Mouse (Mus musculus) kidney, postnatal 25 days (tissue): Measurements from ENCODE around the gene 4930455H04Rik.
A peak's percentile ranks its signal among the peaks of the same experiment; 100 is the strongest.

Source experiments
- DNase-seq, 2 experiments: peaks; one replicate each; pipeline ENCODE4 v3.0.0; 2021; ENCODE audit warnings: mixed read lengths in 2 of 2

Gene 4930455H04Rik

DNA sequence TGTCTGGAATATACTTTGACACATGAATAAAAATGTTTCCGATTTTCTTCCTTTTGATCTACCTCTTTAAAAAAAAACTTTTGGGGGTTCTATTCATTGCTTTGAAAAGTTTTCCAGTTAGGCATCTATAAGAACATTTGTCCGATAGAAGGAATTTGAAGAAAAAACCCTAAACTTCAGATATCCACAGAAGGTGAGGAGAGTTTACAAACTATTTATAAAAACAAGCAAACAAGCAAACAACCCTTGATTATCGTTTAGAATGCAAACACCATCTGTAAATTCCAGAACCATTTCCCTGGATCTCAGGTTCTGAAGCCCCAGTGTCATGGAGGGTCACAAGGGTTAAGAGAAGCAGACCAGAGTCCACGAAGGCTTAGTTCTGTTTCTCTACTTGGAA lies at the start of gene 4930455H04Rik:
4930455H04Rik (plus strand) TSS at position 301 of the 400 bp plus-strand sequence.
- DNase-seq = no peak

DNA sequence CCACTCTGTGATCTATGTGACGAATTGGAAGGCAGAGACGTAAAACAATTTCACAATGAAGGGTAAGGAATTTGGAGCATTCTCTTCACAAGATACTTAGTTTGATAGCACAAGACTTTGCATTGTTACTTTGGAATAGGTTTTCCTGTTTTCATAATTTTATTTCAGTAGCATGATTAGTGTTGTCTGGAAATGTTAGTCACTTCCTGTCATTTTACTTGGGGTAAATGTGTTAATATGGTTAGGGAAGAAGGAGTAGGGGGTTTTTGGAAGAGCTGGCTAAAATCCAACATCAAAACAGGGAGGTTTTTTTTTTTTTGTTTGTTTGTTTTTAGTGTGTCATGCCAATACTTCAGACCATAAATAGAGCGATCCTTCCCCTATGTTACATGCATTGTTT lies 46.5 kb upstream of the 4930455H04Rik start:
- DNase-seq = no peak

DNA sequence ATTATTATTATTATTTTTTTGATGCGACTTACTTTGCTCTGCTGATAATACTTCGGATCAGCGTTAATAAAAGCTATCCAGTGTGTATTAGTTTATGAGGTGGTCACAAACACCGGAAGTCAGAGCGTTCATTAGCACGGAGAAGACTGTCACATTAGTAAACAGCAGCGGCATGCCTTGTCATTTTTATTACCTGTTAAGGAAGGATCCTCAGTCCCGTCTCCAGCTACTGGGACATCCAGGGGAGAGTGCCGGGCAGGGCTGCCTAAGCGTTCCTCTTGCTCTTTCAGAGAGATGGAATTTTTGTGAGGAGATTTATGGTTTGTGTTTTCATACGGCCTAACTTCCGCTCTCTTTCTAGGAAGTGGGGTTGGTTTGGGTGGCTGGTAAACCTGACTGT lies 45.0 kb upstream of the 4930455H04Rik start:
- DNase-seq = no peak

GRCm38 (mm10) chr3:116928994-116929393 lies 39.1 kb upstream of the 4930455H04Rik start:
- no peak for DNase-seq

DNA sequence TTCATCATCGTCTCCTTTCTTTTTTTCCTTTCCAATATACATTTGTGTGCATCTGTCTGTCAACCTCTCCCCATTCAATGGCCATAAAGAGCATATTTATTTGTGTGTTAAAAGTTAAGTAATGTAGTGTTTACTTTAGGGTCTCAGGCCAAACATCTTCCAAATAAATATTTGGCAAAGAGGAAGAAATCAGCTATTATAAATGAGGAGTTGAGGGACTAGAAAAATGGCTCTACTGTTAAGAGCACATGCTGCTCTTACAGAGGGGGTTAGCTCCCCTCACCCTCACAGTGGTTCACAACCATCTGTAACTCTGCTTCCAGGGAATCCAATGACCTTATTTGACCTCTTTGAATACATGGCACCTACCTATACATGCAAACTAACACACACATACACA lies 34.9 kb upstream of the 4930455H04Rik start:
- DNase-seq = no peak

DNA sequence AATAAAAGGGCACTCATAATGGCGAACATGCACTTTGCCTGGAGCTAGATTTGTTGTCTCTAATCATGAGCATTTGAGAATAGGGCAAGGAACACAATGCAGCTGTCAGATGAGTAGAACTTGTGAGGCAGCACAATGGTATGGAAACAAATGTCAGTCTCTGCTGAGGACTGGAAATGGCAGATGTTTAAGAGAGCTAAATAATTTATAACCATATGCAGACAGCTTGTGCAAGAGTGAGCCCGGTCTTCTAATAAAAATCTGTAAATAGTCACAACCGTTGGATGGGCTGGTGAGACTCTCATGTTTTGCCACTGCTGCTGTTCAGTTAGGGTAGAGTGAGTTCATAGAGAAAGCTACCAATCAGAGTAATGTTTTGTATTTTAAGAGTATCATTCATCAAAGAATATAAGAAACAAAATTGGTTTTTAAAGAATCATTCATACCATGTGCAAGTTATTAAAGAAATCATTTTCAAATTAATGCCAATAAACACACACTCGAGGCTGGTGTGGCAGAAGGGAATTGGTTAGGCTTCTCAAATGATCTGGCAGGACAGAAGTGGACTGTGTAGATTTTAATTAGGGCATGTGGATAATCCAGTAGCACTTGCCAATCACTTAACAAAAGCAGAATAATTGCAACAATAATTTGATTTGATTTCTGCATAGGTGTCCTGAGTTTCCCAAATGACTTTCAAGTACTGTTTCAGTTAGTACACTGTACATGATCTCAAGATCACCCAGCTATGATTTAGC lies 31.0 kb upstream of the 4930455H04Rik start:
- DNase-seq = no peak

- DNase-seq = no peak
These were observed 27.1 kb upstream of the 4930455H04Rik start for GRCm38 (mm10) chr3:116940804-116941558.

GRCm38 (mm10) chr3:116941559-116942117 lies 26.4 kb upstream of the 4930455H04Rik start:
- no peak for DNase-seq

GRCm38 (mm10) chr3:116942751-116943150 lies 25.3 kb upstream of the 4930455H04Rik start:
- no peak for DNase-seq

- no peak for DNase-seq
These were observed 24.6 kb upstream of the 4930455H04Rik start for GRCm38 (mm10) chr3:116943422-116943821.

DNA sequence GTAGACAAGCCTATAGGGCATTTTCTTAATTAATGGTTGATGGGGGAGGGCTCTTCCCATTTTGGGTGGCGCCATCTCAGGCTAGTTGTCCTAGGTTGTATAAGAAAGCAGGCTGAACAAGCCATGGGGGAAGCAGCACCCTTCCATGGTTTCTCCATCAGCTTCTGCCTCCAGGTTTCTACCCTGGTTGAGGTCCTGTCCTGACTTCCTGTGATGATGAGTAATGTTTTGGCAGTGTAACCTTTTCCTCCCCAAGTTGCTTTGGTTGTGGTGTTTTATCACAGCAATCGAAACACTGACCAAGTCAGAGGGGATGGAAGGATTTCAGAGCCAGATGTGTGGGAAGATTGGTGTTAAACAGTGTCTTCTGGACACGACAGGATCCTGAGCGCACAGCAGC lies 21.6 kb upstream of the 4930455H04Rik start:
- no peak for DNase-seq

DNA sequence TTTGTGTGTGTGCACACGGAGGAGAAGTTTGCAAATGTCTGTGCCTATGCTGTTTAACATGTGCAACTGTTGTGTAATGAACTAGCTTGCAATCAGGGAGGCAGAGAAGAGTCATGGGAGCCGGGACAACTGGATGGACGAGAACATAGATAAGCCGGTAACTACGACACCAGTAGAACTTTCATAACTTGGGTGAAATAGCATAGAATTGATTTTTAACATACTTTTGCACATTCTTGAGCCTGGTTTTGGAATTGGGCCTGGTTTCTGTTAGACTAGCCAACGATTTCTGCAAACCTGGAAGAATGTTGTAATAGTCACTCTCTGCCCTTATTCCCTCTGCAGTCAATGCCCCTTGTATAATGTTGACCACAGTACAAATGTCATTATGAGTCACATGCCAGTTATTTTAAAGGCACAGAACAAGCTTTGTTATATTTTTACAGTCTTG lies 17.4 kb upstream of the 4930455H04Rik start:
- DNase-seq = no peak

DNA sequence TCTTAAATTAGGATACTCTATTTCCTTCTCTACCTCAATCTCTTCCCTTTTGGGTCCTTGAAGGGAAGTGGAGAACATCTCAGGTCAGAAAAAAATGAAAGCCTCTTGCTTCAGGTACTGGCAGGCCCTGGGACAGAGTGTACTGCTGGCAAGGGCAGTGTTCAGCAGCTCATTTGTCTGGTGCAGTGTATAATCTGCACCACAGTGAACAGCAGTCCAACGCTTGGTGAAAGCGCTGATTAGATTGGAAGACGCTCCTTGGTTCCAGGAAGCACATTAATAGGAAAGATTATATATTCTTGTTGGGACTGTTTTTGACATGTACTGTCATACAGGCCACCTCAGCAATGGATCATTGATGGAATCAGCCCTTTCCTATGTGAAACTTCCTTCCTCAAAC lies 16.6 kb upstream of the 4930455H04Rik start:
- DNase-seq = no peak

DNA sequence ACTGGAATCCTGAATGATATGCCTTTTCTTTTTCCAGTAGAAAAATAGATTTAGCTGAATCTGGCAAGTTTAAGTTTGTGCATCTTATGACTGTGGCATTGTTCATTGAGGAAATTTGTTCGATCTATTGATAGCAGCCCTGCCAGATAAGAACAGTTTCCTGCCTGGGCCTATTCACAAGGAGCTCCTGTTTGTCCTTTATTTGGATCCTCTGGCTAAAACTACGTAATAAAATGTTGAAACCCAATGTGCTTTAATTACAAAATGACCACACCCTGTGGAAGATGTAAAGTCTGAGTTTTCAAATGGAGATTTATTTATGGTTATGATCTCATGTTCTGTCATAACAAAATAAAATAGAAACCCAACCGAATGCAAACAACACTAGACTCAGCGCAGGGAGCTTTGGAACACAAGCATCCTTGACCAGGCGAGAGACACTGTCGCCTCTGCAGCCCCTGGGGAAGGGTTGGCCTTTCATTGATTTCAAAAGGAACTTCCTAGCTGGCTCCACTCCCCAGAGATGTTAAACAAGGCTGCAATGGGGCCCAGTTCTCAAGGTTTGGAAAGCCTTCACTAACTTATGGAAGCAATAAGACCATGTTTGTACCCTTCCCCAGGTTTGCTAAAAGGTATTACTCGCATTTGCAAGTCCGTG lies 15.7 kb upstream of the 4930455H04Rik start:
- no peak for DNase-seq

DNA sequence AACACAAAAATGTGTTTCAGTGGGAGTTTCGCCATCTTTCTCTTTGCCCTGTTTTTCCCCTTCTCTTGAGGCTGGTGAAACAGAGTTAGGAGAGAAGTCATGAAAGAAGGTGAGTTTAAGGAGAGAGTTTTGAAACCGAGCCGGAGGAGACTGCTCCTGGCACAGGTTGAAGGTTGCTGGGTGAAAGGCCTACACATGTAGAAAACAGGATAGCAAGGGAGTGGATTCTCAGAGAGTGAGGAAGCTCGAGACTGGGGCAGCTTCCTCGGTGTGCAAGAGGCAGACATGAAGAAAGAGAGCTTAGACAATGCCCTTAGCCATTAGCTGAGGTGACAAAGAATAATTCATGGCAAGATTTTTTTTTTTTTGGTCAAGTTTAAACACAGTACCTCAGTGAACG lies 14.7 kb upstream of the 4930455H04Rik start:
- no peak for DNase-seq

- DNase-seq = no peak
These were observed 13.0 kb upstream of the 4930455H04Rik start for GRCm38 (mm10) chr3:116955061-116955460.

- no peak for DNase-seq
These were observed 7.7 kb upstream of the 4930455H04Rik start for GRCm38 (mm10) chr3:116960414-116960813.

DNA sequence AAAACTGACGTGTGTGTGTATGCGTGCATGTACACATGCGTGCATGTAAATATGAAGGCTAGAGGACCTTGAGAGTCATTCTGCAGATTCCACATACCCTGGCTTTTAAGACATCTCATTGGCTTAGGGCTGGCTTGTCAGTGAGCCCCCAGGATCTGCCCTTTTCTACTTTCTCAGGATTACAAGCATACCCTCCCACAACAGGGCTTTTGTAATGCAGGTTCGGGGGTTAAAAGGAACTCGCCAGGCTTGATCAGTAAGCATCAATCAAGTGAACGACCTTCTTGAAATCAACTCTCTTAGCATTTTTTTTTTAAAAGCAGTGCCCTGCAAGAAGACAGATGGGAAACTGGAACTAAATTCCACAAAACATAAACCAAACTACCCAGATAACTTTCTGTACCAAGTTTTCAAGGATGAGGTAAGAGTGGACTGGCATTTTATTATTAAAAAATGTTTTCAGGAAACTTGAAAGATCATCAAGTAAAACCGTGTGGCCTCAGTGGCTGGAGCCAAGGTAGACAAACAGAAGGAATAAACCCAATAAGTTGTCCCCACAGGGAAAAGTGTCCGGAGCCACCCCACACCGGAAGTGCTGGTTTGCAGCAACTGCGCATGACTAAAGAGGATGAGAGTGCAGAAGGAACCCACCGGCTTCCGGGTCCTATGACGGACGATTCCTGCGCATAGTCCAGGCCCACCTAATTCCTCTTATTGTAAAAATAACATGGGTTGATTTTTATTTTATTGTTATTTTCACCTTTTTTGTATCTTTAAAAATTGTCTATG lies 6.5 kb upstream of the 4930455H04Rik start:
- no peak for DNase-seq

- no peak for DNase-seq
These were observed 4.9 kb upstream of the 4930455H04Rik start for GRCm38 (mm10) chr3:116963213-116963612.

DNA sequence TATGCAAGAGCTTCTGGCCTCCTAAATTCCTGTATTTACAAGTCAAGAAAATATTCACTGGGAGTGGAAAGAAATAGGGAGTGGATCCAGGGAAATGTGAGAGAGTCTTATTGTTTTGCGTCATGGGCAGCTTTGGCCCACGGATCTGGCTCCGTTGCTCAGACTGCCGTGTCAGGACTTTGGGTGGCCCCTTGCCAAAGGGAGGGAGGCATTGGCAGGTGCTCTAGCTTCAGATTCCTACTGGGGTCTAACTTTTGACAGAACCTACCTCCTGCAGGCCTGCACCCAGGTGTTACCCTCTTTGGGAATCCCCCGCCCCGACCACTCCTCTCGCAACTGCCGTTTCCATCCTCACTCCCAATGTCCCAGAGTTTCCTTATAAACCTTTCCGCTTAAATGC lies 3.6 kb upstream of the 4930455H04Rik start:
- peak; percentile 21 to 61 for DNase-seq

DNA sequence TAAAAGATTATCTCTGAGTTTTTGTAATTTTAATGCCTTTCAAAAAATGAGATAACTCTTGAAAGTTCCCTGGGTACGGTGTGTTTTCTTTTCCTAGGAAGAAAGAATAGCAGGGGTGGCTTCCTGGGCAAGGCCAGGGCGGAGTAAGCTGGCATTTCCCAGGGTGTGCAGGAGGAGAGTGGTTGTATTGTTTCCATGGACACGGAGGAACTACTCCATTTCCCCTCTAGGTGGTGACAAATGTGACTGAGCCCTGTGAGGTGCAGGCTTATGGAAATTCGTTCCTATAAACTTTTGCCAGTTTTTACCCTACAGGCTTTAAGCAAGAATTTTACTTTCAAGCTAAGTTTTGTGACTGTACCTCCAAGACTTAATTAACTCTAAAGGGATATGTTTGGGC lies 1.8 kb upstream of the 4930455H04Rik start:
- DNase-seq = peak; percentile 60 to 65

DNA sequence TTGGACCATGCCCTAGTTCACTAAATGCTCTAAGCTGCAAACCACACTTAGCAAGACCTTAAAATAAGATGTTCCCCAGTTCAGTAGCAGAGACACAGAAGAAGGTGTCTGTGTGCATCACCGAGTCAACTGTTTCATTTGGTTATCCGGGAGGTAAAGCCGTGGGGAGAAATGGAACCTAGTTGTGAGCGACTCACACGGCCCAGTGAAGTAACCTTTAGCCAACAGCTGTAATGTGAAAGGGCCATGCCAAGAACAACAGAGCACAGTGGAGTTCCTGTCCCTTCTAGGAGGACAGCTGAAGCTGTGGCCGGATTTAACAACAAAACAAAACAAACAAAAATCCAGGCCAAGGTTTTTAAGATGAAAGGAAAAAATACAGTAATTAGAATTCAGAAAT lies 1.3 kb upstream of the 4930455H04Rik start:
- peak; percentile 52 to 63 for DNase-seq
